13 mouse cellular contexts compared by ENCODE assay signal in genomic region chr4:118564062-118564925, GRCm38 (mm10). TPM values are rescaled to one million over a fixed set of nuclear protein-coding genes. Genes with fewer than 3 reads are reported as not detected.
DNase-seq lines count a peak whose midpoint lies in the region; ATAC-seq lines count a peak whose summit lies in the region.
"Had no signal": no experiment of that assay in that cellular context is flagged by ENCODE, and none has a peak within 500 bp of the region (broad histone marks: within the 10 kb centered on the region; RNA-seq: fewer than 3 reads in every experiment).

No protein-coding gene starts in this region.

- H3K27me3 ChIP-seq in embryonic facial prominence, embryonic 11.5 days (ENCODE audit: control insufficient read depth, insufficient read depth, low read length), result no peaks in the 10 kb centered on the region
- H3K27me3 ChIP-seq in embryonic facial prominence, embryonic 10.5 days (replicated peaks; ENCODE audit: low read depth, poor library complexity, severe bottlenecking), result 0 out of 2 replicates have a peak, but pooled peaks cover 7% of the 10 kb centered on the region
- H3K27me3 ChIP-seq in hindbrain, embryonic 15.5 days, result no peaks in the 10 kb centered on the region
- no peaks in the 10 kb centered on the region for H3K27me3 ChIP-seq in hindbrain, embryonic 13.5 days
- H3K27me3 ChIP-seq in limb, embryonic 12.5 days, result peaks cover 8% of the 10 kb centered on the region; the same call in 1 of the 2 replicates
- H3K27me3 ChIP-seq: stomach, embryonic 15.5 days had no signal

- 79% methylated on average over 13 of the region's 13 CpGs for WGBS in embryonic facial prominence, embryonic 11.5 days
- WGBS in embryonic facial prominence, embryonic 10.5 days, result 78% methylated on average over 13 of the region's 13 CpGs
- 78% methylated on average over 13 of the region's 13 CpGs for WGBS in hindbrain, embryonic 15.5 days
- 79% methylated on average over 13 of the region's 13 CpGs for WGBS in hindbrain, embryonic 13.5 days
- 69% methylated on average over 13 of the region's 13 CpGs for WGBS in limb, embryonic 12.5 days

- H3K4me3 ChIP-seq in embryonic facial prominence, embryonic 11.5 days (ENCODE audit: low read depth, low read length), result no peak overlapping the region
- H3K4me3 ChIP-seq in embryonic facial prominence, embryonic 10.5 days, result no peak overlapping the region
- H3K4me3 ChIP-seq in hindbrain, embryonic 15.5 days, result no peak overlapping the region
- no peak overlapping the region for H3K4me3 ChIP-seq in hindbrain, embryonic 13.5 days
- no peak overlapping the region for H3K4me3 ChIP-seq in limb, embryonic 12.5 days (replicated peaks)
- H3K4me3 ChIP-seq: stomach, embryonic 15.5 days had no signal

- DNase-seq in embryonic facial prominence, embryonic 11.5 days (ENCODE audit: low spot score), result no peak
- no peak for DNase-seq in embryonic facial prominence, embryonic 10.5 days (ENCODE audit: low spot score)
- DNase-seq in MN1 (ENCODE audit: low spot score), result peak; percentile 28
- no peak for DNase-seq in spleen, postnatal 10 days (ENCODE audit: low spot score in 2 of 2)
- DNase-seq in frontal cortex, postnatal 25 days (ENCODE audit: low spot score in 2 of 2), result no peak
- DNase-seq: cerebellum, postnatal 36 days; layer of hippocampus, postnatal 36 days; liver, postnatal 0 days had no signal

- no peaks in the 10 kb centered on the region for H3K36me3 ChIP-seq in embryonic facial prominence, embryonic 11.5 days (replicated peaks; ENCODE audit: control insufficient read depth, insufficient read depth, low read depth, low read length)
- no peaks in the 10 kb centered on the region for H3K36me3 ChIP-seq in embryonic facial prominence, embryonic 10.5 days (replicated peaks)
- H3K36me3 ChIP-seq in hindbrain, embryonic 15.5 days, result no peaks in the 10 kb centered on the region
- no peaks in the 10 kb centered on the region for H3K36me3 ChIP-seq in hindbrain, embryonic 13.5 days
- no peaks in the 10 kb centered on the region for H3K36me3 ChIP-seq in limb, embryonic 12.5 days
- H3K36me3 ChIP-seq: stomach, embryonic 15.5 days had no signal

- no peaks in the 10 kb centered on the region for H3K4me1 ChIP-seq in embryonic facial prominence, embryonic 11.5 days (ENCODE audit: control insufficient read depth, insufficient read depth, low read length)
- H3K4me1 ChIP-seq in embryonic facial prominence, embryonic 10.5 days, result peaks cover 2% of the 10 kb centered on the region; the same call in 1 of the 2 replicates
- H3K4me1 ChIP-seq in hindbrain, embryonic 15.5 days (replicated peaks), result no peaks in the 10 kb centered on the region
- H3K4me1 ChIP-seq in hindbrain, embryonic 13.5 days (replicated peaks), result no peaks in the 10 kb centered on the region
- H3K4me1 ChIP-seq in limb, embryonic 12.5 days (replicated peaks), result no peaks in the 10 kb centered on the region
- H3K4me1 ChIP-seq: stomach, embryonic 15.5 days had no signal

- no peak overlapping the region for H3K4me2 ChIP-seq in embryonic facial prominence, embryonic 11.5 days (ENCODE audit: low read depth, low read length)
- H3K4me2 ChIP-seq in hindbrain, embryonic 15.5 days, result no peak overlapping the region
- H3K4me2 ChIP-seq in hindbrain, embryonic 13.5 days, result no peak overlapping the region
- H3K4me2 ChIP-seq in limb, embryonic 12.5 days, result no peak overlapping the region
- H3K4me2 ChIP-seq: stomach, embryonic 15.5 days had no signal

- H3K27ac ChIP-seq in embryonic facial prominence, embryonic 11.5 days (replicated peaks; ENCODE audit: low read depth, low read length), result no peak overlapping the region
- no peak overlapping the region for H3K27ac ChIP-seq in embryonic facial prominence, embryonic 10.5 days (replicated peaks)
- no peak overlapping the region for H3K27ac ChIP-seq in hindbrain, embryonic 15.5 days (replicated peaks)
- no peak overlapping the region for H3K27ac ChIP-seq in hindbrain, embryonic 13.5 days
- H3K27ac ChIP-seq in limb, embryonic 12.5 days, result peak overlapping the region; percentile 72
- H3K27ac ChIP-seq: stomach, embryonic 15.5 days had no signal

- H3K9me3 ChIP-seq in embryonic facial prominence, embryonic 11.5 days (replicated peaks; ENCODE audit: control insufficient read depth, low read length), result no peaks in the 10 kb centered on the region
- H3K9me3 ChIP-seq in embryonic facial prominence, embryonic 10.5 days, result peaks cover 3% of the 10 kb centered on the region; the same call in 1 of the 2 replicates
- no peaks in the 10 kb centered on the region for H3K9me3 ChIP-seq in hindbrain, embryonic 15.5 days
- H3K9me3 ChIP-seq in hindbrain, embryonic 13.5 days, result 0 out of 2 replicates have a peak, but pooled peaks cover 4% of the 10 kb centered on the region
- 0 out of 2 replicates have a peak, but pooled peaks cover 3% of the 10 kb centered on the region for H3K9me3 ChIP-seq in limb, embryonic 12.5 days
- H3K9me3 ChIP-seq: stomach, embryonic 15.5 days had no signal

- ATAC-seq in embryonic facial prominence, embryonic 11.5 days (replicated peaks; ENCODE audit: insufficient number of reproducible peaks, low FRiP score, low TSS enrichment, low read depth), result 0 out of 2 replicates have a peak, but pooled peaks have one; percentile 41
- peak; percentile 46; the same call in 1 of the 2 replicates for ATAC-seq in hindbrain, embryonic 15.5 days (ENCODE audit: low FRiP score, low read depth)
- no peak for ATAC-seq in hindbrain, embryonic 13.5 days (ENCODE audit: low FRiP score)
- ATAC-seq in limb, embryonic 12.5 days (ENCODE audit: insufficient number of reproducible peaks, insufficient read depth, low FRiP score, low TSS enrichment, low read depth), result no peak
- ATAC-seq: liver, postnatal 0 days had no signal

- no peak overlapping the region for H3K9ac ChIP-seq in embryonic facial prominence, embryonic 11.5 days (replicated peaks; ENCODE audit: low read length)
- H3K9ac ChIP-seq in hindbrain, embryonic 15.5 days, result no peak overlapping the region
- H3K9ac ChIP-seq in hindbrain, embryonic 13.5 days, result no peak overlapping the region
- no peak overlapping the region for H3K9ac ChIP-seq in limb, embryonic 12.5 days (replicated peaks)
- H3K9ac ChIP-seq: liver, postnatal 0 days; stomach, embryonic 15.5 days had no signal

RNA-seq across cellular contexts. Expression of gene Tmem125, which starts 20.4 kb away (rescaled TPM):
- polyA plus RNA-seq in embryonic facial prominence, embryonic 11.5 days (2014; fragmentation: Nextera tagmentation; extraction: Ambion mirVana), result 0.90 and 1.4 TPM in 2 replicates
- polyA plus RNA-seq in embryonic facial prominence, embryonic 10.5 days (2016; fragmentation: Nextera tagmentation; extraction: Ambion mirVana), result 0.79 and 1.1 TPM in 2 replicates
- 0.18 and 0.22 TPM in 2 replicates for polyA plus RNA-seq in hindbrain, embryonic 15.5 days (2015; fragmentation: Nextera tagmentation; extraction: Ambion mirVana)
- 0.12 and 0.13 TPM in 2 replicates for polyA plus RNA-seq in hindbrain, embryonic 13.5 days (2015; fragmentation: Nextera tagmentation; extraction: Ambion mirVana)
- polyA plus RNA-seq in limb, embryonic 12.5 days (2016; fragmentation: Nextera tagmentation; extraction: Ambion mirVana), result 0.58 and 1.2 TPM in 2 replicates
- polyA plus RNA-seq: C2C12 had no signal

RNA-seq across cellular contexts. Expression of gene 2610528J11Rik, which starts 37.5 kb away (rescaled TPM):
- 2.5 and 3.1 TPM in 2 replicates for polyA plus RNA-seq in embryonic facial prominence, embryonic 11.5 days (2014; fragmentation: Nextera tagmentation; extraction: Ambion mirVana)
- 3.9 TPM in 2 replicates for polyA plus RNA-seq in embryonic facial prominence, embryonic 10.5 days (2016; fragmentation: Nextera tagmentation; extraction: Ambion mirVana)
- not detected in 2 replicates for polyA plus RNA-seq in hindbrain, embryonic 15.5 days (2015; fragmentation: Nextera tagmentation; extraction: Ambion mirVana)
- not detected in 2 replicates for polyA plus RNA-seq in hindbrain, embryonic 13.5 days (2015; fragmentation: Nextera tagmentation; extraction: Ambion mirVana)
- polyA plus RNA-seq in limb, embryonic 12.5 days (2016; fragmentation: Nextera tagmentation; extraction: Ambion mirVana), result 0.73 and 1.6 TPM in 2 replicates
- polyA plus RNA-seq: C2C12 had no signal

RNA-seq across cellular contexts. Expression of gene Cfap57, which starts 56.3 kb away (rescaled TPM):
- 0.42 and 0.79 TPM in 2 replicates for polyA plus RNA-seq in embryonic facial prominence, embryonic 11.5 days (2014; fragmentation: Nextera tagmentation; extraction: Ambion mirVana)
- 0.39 and 0.49 TPM in 2 replicates for polyA plus RNA-seq in embryonic facial prominence, embryonic 10.5 days (2016; fragmentation: Nextera tagmentation; extraction: Ambion mirVana)
- polyA plus RNA-seq in hindbrain, embryonic 15.5 days (2015; fragmentation: Nextera tagmentation; extraction: Ambion mirVana), result 1.5 and 2.0 TPM in 2 replicates
- polyA plus RNA-seq in hindbrain, embryonic 13.5 days (2015; fragmentation: Nextera tagmentation; extraction: Ambion mirVana), result 1.3 and 2.3 TPM in 2 replicates
- 0.23 and 0.45 TPM in 2 replicates for polyA plus RNA-seq in limb, embryonic 12.5 days (2016; fragmentation: Nextera tagmentation; extraction: Ambion mirVana)
- polyA plus RNA-seq: C2C12 had no signal

RNA-seq across cellular contexts. Expression of gene Ebna1bp2, which starts 56.3 kb away (rescaled TPM):
- 180 and 191 TPM in 2 replicates for polyA plus RNA-seq in embryonic facial prominence, embryonic 11.5 days (2014; fragmentation: Nextera tagmentation; extraction: Ambion mirVana)
- 191 and 209 TPM in 2 replicates for polyA plus RNA-seq in embryonic facial prominence, embryonic 10.5 days (2016; fragmentation: Nextera tagmentation; extraction: Ambion mirVana)
- polyA plus RNA-seq in hindbrain, embryonic 15.5 days (2015; fragmentation: Nextera tagmentation; extraction: Ambion mirVana), result 87.3 and 96.5 TPM in 2 replicates
- 106 and 121 TPM in 2 replicates for polyA plus RNA-seq in hindbrain, embryonic 13.5 days (2015; fragmentation: Nextera tagmentation; extraction: Ambion mirVana)
- 158 and 159 TPM in 2 replicates for polyA plus RNA-seq in limb, embryonic 12.5 days (2016; fragmentation: Nextera tagmentation; extraction: Ambion mirVana)

Comparison
In these comparisons a context has a peak if more than half of its experiments do, and no peak if none do; other contexts are left out.
1. ATAC-seq: peak in embryonic facial prominence, embryonic 11.5 days (single experiment) and hindbrain, embryonic 15.5 days (single experiment); none in hindbrain, embryonic 13.5 days (single experiment) and limb, embryonic 12.5 days (single experiment).